Mouse (Mus musculus) liver, adult 2 months (tissue): Measurements from ENCODE around the gene Stam2.

Experiments used
- CTCF ChIP-seq: fragments of 200-500 bp; IDR thresholded peaks from 2 replicates; pipeline ENCODE4 v1.5.1; 2011; ENCODE audit warnings: low read depth, low read length, control low read depth
- POLR2A ChIP-seq: fragments of 200-500 bp; IDR thresholded peaks from 2 replicates; pipeline ENCODE4 v1.6.1; 2011; ENCODE audit warnings: low read length, control low read depth; ENCODE audit not compliant: insufficient read depth; ENCODE audit errors: extremely low read depth

DNA sequence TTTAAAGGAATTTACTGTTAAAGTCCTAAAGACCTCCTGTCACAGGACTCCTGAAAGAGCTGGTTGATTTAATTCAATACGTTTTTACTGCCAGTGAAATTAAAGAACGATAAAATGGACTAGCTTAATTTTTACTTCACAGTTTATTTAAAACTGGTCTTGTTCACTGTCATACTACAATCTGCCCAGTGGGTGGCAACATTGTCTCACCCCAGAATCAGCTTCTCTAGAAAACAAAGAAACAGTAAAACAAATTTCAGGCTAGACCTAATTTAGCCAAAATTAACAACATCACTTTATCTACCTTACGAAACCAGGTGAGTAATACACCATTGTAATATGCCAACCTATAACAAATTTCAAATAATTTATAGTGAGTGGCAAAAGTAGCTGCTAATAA lies 14.6 kb upstream of the Stam2 start:
- TF ChIP-seq CTCF: peak; percentile 50
- no peak for TF ChIP-seq POLR2A
